Mouse (Mus musculus) hindbrain, embryonic 15.5 days (tissue): ENCODE results near the gene Frmd4a. TPM values are rescaled to one million over a fixed set of nuclear protein-coding genes. Genes with fewer than 3 reads are reported as not detected.
"Not testable (repeated sequence)": the region's sequence is repeated elsewhere in the genome, so short reads cannot be mapped to it uniquely, and the experiment has no call there.

Experiments
- ATAC-seq: fragments of 200-750 bp; cut with Nextera tagmentation; 2 replicates; pipeline ENCODE4 v1.8.0; 2017; ENCODE audit warnings: low read depth, moderate number of reproducible peaks, moderate TSS enrichment; ENCODE audit not compliant: low FRiP score
- H3K27ac ChIP-seq: fragments of 300-500 bp; sonication (generic); replicated peaks from 2 replicates; pipeline ENCODE4 v1.5.1; 2015; ENCODE audit warnings: mild to moderate bottlenecking, inconsistent platforms
- H3K27me3 ChIP-seq: fragments of 300-500 bp; sonication (generic); 2 replicates; pipeline ENCODE4 v1.6.1; 2015; ENCODE audit warnings: control low read depth, inconsistent platforms
- H3K36me3 ChIP-seq: fragments of 300-500 bp; sonication (generic); 2 replicates; pipeline ENCODE4 v1.6.1; 2015; ENCODE audit warnings: control low read depth, inconsistent platforms
- H3K4me1 ChIP-seq: fragments of 300-500 bp; sonication (generic); replicated peaks from 2 replicates; pipeline ENCODE4 v1.6.1; 2015; ENCODE audit warnings: control low read depth, inconsistent platforms
- H3K4me2 ChIP-seq: fragments of 300-500 bp; sonication (generic); 2 replicates; pipeline ENCODE4 v1.6.1; 2015; ENCODE audit warnings: moderate library complexity, mild to moderate bottlenecking, inconsistent platforms
- H3K4me3 ChIP-seq: fragments of 300-500 bp; sonication (generic); 2 replicates; pipeline ENCODE4 v1.5.1; 2015; ENCODE audit warnings: mild to moderate bottlenecking, inconsistent platforms
- H3K9ac ChIP-seq: fragments of 300-500 bp; sonication (generic); 2 replicates; pipeline ENCODE4 v1.6.1; 2015; ENCODE audit warnings: inconsistent platforms
- H3K9me3 ChIP-seq: fragments of 300-500 bp; sonication (generic); 2 replicates; pipeline ENCODE4 v1.6.1; 2016; ENCODE audit warnings: control low read depth, inconsistent platforms
- WGBS: fragments of 180-500 bp; shearing (Covaris S2); methylation state at CpG from one replicate; pipeline ENCODE4 v1.1.7; 2015; 5-methylcytosine and 5-hydroxymethylcytosine counted together
- polyA plus RNA-seq: library from polyadenylated mRNA; unstranded; fragments of >200 nt; fragmentation: Nextera tagmentation; extraction: Ambion mirVana; gene quantifications from 2 replicates; pipeline ENCODE4 v1.2.1, GENCODE M21; 2015

Frmd4a gene
- polyA plus RNA-seq, 1 experiment from 2014 or later = 56.1 TPM

DNA sequence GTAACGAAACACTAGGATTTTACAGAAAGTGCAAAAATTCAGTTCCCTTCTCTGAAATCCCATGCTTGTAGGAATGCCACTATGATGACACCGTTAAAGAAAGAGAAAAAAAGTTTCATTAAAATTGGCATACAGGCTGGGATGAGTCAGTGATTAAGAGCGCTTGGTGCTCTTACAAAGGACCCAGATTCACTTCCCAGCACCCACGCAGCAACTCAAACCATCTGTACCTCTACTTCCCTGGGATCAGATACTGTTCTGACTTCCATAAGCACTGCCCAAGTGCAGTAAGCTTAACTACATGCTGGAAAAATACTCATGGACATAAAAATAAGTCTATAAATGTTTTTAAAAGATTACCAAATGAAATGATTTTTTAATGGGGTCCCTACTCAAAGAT lies 599.5 kb downstream of the Frmd4a start:
- no peak overlapping the region for H3K4me3 ChIP-seq
- H3K4me1 ChIP-seq = no peaks in the 10 kb centered on the region
- peaks cover 18% of the 10 kb centered on the region for H3K36me3 ChIP-seq
- WGBS = 90% methylated on average over 4 of the region's 4 CpGs
- no peaks in the 10 kb centered on the region for H3K9me3 ChIP-seq
- no peak overlapping the region for H3K27ac ChIP-seq
- no peaks in the 10 kb centered on the region for H3K27me3 ChIP-seq
- no peak overlapping the region for H3K9ac ChIP-seq
- no peak for ATAC-seq
- H3K4me2 ChIP-seq = no peak overlapping the region

DNA sequence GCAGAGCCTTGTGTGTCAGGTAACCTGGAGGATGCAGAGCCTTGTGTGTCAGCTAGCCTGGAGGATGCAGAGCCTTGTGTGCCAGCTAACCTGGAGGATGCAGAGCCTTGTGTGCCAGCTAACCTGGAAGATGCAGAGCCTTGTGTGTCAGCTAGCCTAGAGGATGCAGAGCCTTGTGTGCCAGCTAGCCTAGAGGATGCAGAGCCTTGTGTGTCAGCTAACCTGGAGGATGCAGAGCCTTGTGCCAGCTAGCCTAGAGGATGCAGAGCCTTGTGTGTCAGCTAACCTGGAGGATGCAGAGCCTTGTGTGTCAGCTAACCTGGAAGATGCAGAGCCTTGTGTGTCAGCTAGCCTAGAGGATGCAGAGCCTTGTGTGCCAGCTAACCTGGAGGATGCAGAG lies 601.6 kb downstream of the Frmd4a start:
- H3K9ac ChIP-seq, H3K4me2 ChIP-seq, H3K4me1 ChIP-seq, H3K27me3 ChIP-seq, ATAC-seq, H3K4me3 ChIP-seq, H3K9me3 ChIP-seq, H3K27ac ChIP-seq: not testable (repeated sequence)
- peaks cover 11% of the 10 kb centered on the region for H3K36me3 ChIP-seq

DNA sequence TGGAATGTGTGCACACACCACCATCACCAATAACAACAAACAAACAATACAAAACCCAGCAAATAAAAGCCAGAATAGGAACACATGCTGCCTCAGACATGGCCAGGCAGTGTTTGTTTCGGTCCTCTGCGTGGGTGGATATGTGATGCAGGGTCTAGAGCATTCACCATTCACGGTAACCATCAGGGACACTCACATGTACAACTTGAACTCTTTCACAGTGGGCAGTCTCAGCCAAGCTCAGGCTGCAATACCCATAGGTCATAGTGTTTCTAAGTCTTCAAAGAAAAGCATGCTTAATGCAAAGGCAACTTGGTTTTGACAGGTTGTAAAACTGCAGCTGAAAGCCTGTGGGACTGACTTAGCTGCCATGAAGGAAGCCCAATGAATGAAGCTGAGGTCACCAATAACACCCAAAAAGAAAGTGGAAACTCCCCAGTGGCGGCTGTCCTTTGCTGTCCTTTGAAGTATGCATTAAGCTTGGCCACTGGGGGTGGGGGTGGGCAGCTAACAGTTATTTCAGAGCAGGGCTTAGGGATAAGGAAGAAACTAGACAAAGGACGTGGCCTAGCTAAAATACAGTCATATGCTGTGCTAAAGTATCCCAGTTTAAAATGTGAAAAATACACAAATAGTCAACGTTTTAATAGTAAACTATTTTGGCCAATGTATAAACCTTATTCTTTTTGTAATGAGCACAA lies 602.5 kb downstream of the Frmd4a start:
- H3K4me3 ChIP-seq = no peak overlapping the region
- H3K36me3 ChIP-seq = peaks cover 16% of the 10 kb centered on the region
- H3K27ac ChIP-seq = no peak overlapping the region
- WGBS = 65% methylated on average over 6 of the region's 6 CpGs
- no peak overlapping the region for H3K4me2 ChIP-seq
- H3K9me3 ChIP-seq = no peaks in the 10 kb centered on the region
- no peaks in the 10 kb centered on the region for H3K27me3 ChIP-seq
- ATAC-seq = no peak
- no peak overlapping the region for H3K9ac ChIP-seq
- no peaks in the 10 kb centered on the region for H3K4me1 ChIP-seq

DNA sequence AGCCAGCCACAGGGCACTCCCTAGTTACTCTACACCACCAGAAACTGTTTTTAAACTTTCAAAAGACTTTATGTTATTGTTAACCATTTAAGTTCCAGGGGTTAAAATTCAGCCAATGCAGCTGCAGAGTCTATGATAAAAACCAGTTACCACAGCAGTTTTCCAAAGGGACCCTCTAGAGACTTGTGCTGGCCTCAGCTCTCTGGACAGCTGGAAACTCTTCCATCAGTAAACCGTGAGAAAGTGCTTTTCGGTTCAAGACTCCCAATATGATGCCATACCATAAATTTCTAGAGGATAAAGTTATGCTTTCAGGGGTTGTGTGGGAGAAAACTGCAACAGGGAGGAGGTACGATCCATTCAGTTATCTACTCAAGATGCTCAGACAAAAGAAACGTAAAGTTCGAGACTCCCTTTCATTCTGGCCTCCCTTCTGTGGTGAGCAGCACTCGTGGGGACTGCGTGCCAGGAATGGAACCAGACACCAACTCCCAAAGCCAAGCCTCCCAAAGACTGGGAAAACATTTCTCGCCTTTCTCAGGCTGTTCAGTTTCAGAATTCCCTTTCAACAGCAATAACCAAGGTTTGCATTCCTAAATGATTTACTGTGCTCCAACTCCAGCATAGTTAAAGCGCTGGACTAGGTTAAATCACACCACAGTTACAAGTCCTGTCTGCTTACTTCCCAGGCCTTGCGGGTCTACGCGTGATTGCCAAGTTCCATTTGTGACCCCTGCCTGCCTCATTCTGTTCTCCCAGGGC lies 603.3 kb downstream of the Frmd4a start:
- no peak overlapping the region for H3K4me2 ChIP-seq
- H3K4me1 ChIP-seq = no peaks in the 10 kb centered on the region
- peaks cover 16% of the 10 kb centered on the region for H3K36me3 ChIP-seq
- ATAC-seq = no peak
- H3K4me3 ChIP-seq = no peak overlapping the region
- H3K9ac ChIP-seq = no peak overlapping the region
- no peaks in the 10 kb centered on the region for H3K9me3 ChIP-seq
- H3K27ac ChIP-seq = no peak overlapping the region
- H3K27me3 ChIP-seq = no peaks in the 10 kb centered on the region
- WGBS = 75% methylated on average over 12 of the region's 12 CpGs

DNA sequence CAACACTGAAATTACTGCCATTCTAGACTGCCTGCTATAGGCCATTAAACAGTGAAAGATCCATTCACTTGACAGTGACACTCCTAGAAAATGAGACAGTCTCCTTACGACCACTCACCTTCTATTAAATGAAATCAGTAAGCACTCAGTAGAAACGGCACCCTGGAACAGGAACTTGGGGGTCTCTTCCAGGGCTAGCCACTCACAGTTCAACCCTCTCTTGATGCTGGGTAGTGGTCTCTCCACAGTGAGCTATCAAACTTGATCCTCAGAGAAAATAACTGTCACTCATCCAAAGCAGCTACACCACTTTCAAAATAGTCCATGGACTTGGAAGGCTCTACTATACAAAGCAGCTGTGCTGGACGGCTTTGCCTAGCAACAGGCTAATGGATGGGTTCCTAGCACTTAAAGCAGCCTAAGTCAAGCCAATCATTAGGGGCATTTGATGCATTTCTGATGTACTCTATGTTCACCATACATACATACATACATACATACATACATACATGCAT lies 604.0 kb downstream of the Frmd4a start:
- 66% methylated on average over 3 of the region's 3 CpGs for WGBS

DNA sequence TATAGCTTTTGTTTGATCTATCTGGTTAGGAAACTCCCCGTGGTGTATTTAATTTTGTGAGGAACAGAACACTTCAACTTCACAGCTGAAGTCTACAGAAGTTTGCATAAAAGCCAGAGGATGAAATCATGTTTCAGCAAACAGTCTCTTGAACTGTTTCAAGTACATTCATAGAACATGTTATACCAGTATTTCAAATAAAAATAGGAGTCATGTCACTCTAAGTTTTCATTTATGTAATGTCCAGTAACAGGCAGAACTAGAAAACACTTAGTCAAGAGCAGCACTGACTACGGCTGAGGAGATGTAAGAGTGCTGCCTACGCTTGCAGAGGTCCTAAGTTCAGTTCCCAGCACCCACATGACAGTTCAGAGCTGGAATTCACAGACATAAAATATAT lies 609.4 kb downstream of the Frmd4a start:
- WGBS = 96% methylated on average over 3 of the region's 3 CpGs
- H3K4me1 ChIP-seq = no peaks in the 10 kb centered on the region
- H3K9ac ChIP-seq = no peak overlapping the region
- no peak for ATAC-seq
- H3K4me2 ChIP-seq = no peak overlapping the region
- no peak overlapping the region for H3K27ac ChIP-seq
- peaks cover 30% of the 10 kb centered on the region for H3K36me3 ChIP-seq
- no peaks in the 10 kb centered on the region for H3K9me3 ChIP-seq
- H3K27me3 ChIP-seq = no peaks in the 10 kb centered on the region
- H3K4me3 ChIP-seq = no peak overlapping the region

More for the DNA sequence above, 604.0 kb downstream of the Frmd4a start:
- ATAC-seq = no peak
- Histone ChIP-seq H3K4me2 (no peak overlapping the region), H3K27me3 (no peaks in the 10 kb centered on the region), H3K4me3 (no peak overlapping the region), H3K9me3 (no peaks in the 10 kb centered on the region), H3K4me1 (no peaks in the 10 kb centered on the region), H3K9ac (no peak overlapping the region), H3K27ac (no peak overlapping the region), H3K36me3 (peaks cover 16% of the 10 kb centered on the region)

DNA sequence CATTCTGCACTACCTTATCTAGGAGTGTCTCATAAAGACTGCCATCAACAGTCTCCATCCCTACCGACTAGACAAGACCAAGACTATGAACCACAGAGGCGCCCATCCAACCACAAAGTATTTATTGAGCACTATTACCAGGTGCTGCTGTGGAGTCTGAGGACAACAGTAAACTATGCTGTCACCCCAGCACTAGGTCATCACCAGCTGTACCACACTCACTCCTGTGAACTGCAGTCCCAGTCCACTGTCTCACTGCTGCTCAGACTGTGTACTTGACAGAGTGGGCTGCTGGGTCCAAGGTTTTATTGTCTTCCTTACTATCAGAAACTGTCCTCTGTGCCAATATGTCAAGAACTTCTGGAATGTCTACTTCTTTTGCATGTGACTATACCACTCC lies 611.4 kb downstream of the Frmd4a start:
- no peaks in the 10 kb centered on the region for H3K27me3 ChIP-seq
- no peak overlapping the region for H3K9ac ChIP-seq
- H3K4me2 ChIP-seq = no peak overlapping the region
- WGBS = 97% methylated on average over 2 of the region's 2 CpGs
- no peak for ATAC-seq
- H3K27ac ChIP-seq = no peak overlapping the region
- H3K36me3 ChIP-seq = peaks cover 37% of the 10 kb centered on the region
- H3K9me3 ChIP-seq = no peaks in the 10 kb centered on the region
- H3K4me1 ChIP-seq = no peaks in the 10 kb centered on the region
- no peak overlapping the region for H3K4me3 ChIP-seq

DNA sequence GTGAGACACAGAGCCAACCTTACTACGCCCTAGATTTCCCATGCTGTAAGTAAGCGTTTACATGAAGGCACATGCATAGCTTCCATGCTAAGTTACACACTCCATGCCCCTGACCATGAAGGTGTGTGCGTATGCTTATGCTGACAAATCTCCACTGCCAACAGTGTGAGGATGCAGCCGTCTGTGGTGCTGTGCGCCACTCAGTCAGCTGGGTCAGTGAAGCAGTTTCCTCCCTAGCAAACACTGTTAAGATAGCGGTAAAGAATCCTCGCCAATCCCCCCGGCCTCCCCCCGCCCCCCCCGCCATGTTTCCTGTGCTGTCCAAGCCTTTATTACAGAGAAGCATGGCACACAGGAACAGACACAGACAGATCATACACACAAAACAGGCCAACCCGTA lies 612.0 kb downstream of the Frmd4a start:
- no peaks in the 10 kb centered on the region for H3K27me3 ChIP-seq
- H3K36me3 ChIP-seq = peaks cover 33% of the 10 kb centered on the region
- no peak overlapping the region for H3K4me2 ChIP-seq
- no peaks in the 10 kb centered on the region for H3K9me3 ChIP-seq
- WGBS = 95% methylated on average over 11 of the region's 11 CpGs
- ATAC-seq = no peak
- no peak overlapping the region for H3K4me3 ChIP-seq
- no peak overlapping the region for H3K9ac ChIP-seq
- no peaks in the 10 kb centered on the region for H3K4me1 ChIP-seq
- no peak overlapping the region for H3K27ac ChIP-seq

DNA sequence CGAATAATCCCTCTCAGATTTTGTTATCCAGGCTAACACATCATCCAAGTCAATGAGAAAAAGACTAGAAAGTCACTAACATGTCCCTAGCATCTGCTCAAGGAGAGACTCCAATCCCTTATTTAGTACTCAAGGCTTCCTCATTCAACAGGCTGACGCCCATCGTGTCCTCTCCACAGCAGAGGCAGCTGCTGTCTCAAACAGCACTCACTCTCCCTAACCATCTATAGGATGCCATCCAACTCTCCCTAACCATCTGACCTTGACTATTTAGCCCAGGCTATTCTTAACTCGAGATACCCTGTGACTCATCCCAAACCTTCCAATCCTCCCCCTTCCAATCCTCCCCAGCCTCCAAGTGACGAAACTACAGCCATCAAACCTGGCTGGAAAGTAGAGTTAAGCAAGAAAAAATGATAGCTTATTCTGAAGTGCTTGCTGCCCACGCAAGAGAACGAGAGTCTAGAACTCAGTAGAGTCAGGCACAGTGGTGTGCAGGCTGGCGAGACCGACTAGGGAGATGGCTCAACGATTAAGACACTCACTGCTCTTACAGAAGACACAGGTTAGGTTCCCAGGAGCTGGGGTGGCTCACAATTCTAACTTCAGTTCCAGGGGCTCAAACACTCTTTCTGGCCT lies 612.8 kb downstream of the Frmd4a start:
- Histone ChIP-seq H3K9me3 (no peaks in the 10 kb centered on the region), H3K36me3 (peaks cover 40% of the 10 kb centered on the region), H3K27me3 (no peaks in the 10 kb centered on the region), H3K27ac (no peak overlapping the region), H3K9ac (no peak overlapping the region), H3K4me1 (no peaks in the 10 kb centered on the region), H3K4me3 (no peak overlapping the region), H3K4me2 (no peak overlapping the region)
- WGBS = 95% methylated on average over 10 of the region's 10 CpGs
- no peak for ATAC-seq

DNA sequence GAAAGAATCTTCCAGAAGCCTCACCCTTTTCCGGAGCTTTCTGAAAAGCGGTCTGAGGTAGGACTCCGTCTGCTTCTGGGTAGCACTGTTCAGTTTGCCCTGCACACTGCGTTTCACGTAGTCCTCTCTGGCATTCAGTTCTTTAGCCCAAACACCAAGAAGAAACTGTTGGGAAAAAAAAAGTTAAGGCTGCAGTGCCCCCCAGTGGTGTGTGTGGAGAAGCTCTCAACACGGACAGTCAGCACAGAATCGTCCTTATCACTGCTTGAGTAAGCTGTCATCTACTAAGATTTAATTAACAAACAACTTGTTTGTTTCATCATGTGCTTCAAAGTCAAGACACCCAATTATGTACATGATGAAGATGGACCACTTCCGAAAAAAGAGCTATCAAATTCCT lies 618.3 kb downstream of the Frmd4a start:
- ATAC-seq = no peak
- no peaks in the 10 kb centered on the region for H3K4me1 ChIP-seq
- no peak overlapping the region for H3K27ac ChIP-seq
- H3K9ac ChIP-seq = no peak overlapping the region
- H3K27me3 ChIP-seq = no peaks in the 10 kb centered on the region
- H3K9me3 ChIP-seq = no peaks in the 10 kb centered on the region
- 85% methylated on average over 8 of the region's 8 CpGs for WGBS
- H3K36me3 ChIP-seq = peaks cover 68% of the 10 kb centered on the region
- no peak overlapping the region for H3K4me3 ChIP-seq
- H3K4me2 ChIP-seq = no peak overlapping the region

DNA sequence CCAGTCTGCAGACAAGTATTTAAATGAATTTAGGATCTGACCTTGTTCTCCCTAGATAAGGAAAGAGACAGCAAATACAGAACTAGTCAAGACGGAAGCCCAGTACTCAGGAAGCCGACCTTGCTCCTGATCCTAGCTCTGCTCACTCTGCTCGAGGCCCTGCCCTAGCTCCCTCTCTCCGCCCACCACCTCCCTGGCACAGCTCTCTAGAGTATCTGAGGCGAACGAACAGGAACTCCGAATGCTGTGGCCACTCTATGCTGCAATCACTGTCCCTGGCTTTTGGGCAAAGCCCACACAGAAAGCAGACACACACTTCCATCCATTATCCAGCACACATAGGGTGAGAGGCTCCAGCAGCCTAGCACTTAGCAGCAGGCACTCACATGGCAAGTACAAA lies 619.1 kb downstream of the Frmd4a start:
- 85% methylated on average over 7 of the region's 7 CpGs for WGBS
- Histone ChIP-seq H3K4me2 (no peak overlapping the region), H3K9me3 (no peaks in the 10 kb centered on the region), H3K4me3 (no peak overlapping the region), H3K27me3 (no peaks in the 10 kb centered on the region), H3K27ac (no peak overlapping the region), H3K9ac (no peak overlapping the region), H3K36me3 (peaks cover 69% of the 10 kb centered on the region), H3K4me1 (no peaks in the 10 kb centered on the region)
- no peak for ATAC-seq

DNA sequence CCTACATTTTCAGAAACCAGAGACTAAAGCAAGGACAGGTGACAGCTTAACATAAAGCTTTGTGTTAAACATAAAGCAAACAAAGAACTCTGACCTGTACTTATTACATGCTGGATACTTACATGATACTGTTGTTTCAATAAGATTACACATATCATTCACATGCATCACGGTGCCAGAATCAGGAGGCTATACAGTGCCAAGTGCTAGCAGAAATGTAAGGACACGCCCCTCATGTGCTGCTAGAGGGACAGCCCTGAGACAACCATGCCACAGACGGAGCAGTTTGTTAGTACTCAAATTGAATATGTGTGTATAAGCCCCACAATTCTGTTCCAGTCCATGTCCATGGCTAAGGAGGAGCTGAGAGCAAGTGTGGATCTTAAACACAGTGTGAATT lies 620.7 kb downstream of the Frmd4a start:
- Histone ChIP-seq H3K9ac (no peak overlapping the region), H3K36me3 (peaks cover 71% of the 10 kb centered on the region), H3K9me3 (no peaks in the 10 kb centered on the region), H3K27me3 (no peaks in the 10 kb centered on the region), H3K4me1 (no peaks in the 10 kb centered on the region), H3K4me3 (no peak overlapping the region), H3K27ac (no peak overlapping the region), H3K4me2 (no peak overlapping the region)
- no peak for ATAC-seq
- WGBS = 93% methylated on average over 3 of the region's 3 CpGs
